Mouse (Mus musculus): ENCODE measurements at regions not wholly inside any gene's neighbourhood (a gene's known extent, or its start where the extent isn't known, plus 50 kb on each side); places are given as distances from the start of the nearest gene placed in this dataset.
A peak's percentile ranks its signal among the peaks of the same experiment; 100 is the strongest.
"Not testable (repeated sequence)": the region's sequence is repeated elsewhere in the genome, so short reads cannot be mapped to it uniquely, and the experiment has no call there.

DNA sequence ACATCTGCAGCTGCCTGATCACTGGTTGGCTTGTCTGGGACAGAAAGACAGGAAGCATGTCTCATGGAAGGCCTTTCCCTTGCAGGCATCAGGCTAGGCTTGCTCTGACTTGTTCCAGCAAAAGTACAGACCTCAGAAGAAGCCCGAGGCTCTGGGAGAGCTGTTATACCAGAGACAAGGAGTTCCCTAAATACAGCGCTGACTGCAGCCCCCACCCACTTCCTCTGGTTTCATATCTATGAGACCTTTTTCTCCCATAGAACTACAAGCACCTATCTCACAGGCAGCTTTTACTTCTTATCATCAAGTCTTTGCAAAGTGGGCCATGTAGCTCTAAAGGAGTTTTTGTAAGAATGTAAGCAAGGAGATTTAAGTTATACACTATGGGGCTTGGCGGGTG is 312.2 kb upstream of the Vmn1r3 start:
- not testable (repeated sequence) for DNase-seq (ENCODE audit: low spot score in 2 of 2)

DNA sequence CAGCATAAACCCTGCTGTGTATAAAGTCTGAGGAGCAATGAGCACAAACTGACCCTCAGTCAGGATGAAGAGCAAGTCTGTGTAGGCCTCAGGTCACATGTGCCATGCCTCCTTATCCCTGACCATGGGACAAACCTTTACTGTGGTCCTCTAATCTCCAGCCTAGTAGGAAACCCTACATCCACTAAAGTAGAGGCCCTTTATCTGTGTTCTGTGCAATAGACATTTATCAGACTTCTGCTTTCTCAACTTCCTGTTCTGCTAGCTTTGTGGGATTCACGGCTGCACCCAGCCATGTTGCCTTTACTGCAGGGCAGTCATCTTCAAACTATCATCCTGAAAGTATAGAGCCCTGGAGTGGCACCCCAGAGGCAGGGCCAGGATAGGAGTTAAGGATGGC is 310.8 kb upstream of the Vmn1r3 start:
- not testable (repeated sequence) for DNase-seq (ENCODE audit: low spot score in 2 of 2)

DNA sequence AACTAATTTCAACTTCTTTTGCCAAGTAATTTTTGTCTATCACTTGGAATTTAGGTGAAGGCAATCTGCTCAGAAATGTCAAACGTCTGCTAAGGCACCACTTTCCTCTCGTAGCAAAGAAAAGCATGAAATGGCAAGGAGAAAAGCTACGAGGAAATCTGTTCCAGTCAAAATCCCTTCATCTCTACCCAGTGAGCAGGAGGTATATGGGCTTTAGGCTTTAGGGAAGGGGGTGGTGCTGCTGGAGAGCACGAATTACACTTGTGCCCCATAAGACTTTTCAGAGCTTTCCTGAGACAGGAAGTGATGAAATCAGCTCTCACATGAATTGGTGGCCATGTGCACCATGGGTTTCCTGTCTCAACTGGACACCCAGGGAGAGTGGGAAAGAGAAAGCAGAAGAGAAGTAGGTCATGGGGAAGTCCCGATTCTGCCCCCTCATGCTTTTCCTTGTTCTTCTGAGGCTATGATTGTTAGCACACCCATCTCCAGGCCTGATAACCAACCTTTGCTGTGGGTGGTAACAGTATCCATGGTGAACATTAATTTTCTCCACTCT is 309.0 kb upstream of the Vmn1r3 start:
- not testable (repeated sequence) for DNase-seq (ENCODE audit: low spot score in 2 of 2)

DNA sequence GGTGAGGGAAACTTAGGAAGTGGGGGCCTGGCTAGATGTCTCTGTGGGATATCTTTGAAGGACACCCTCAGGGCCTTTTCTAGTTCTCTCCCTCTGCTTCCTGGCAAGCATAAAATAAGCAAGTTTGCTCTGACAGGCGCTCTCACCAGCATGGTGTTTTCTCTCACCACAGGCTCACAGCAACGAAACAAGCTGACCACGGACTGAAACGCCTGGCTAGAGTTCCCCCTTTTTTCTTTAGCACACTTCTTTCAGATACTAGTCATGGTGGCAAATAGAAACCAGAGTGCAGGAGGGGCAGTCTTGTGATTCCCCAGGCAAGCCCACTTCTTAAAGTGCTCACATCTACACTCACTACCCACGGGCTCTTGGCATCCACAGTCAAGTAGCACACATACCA is 305.7 kb upstream of the Vmn1r3 start:
- DNase-seq (ENCODE audit: low spot score in 2 of 2) = not testable (repeated sequence)

DNA sequence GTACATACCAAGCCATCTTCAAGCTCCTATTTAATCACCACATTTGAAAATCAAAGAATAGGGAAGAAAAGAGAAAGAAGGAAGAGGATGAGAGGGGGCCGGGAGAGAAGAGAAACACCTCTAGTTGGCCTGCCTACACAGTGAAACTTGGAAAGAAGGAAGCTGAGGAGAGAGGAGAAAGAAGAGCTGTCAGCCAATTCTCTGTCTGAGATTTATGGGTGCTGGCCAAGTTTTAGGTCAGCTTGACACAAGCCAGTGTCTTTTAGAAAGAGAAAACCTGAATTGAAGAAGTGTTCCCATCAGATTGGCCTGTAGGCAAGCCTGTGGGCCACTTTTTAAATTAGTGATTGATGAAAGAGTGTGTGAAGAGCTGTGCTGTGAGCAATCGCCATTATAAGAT is 296.9 kb upstream of the Vmn1r3 start:
- DNase-seq (ENCODE audit: low spot score in 2 of 2) = no peak

DNA sequence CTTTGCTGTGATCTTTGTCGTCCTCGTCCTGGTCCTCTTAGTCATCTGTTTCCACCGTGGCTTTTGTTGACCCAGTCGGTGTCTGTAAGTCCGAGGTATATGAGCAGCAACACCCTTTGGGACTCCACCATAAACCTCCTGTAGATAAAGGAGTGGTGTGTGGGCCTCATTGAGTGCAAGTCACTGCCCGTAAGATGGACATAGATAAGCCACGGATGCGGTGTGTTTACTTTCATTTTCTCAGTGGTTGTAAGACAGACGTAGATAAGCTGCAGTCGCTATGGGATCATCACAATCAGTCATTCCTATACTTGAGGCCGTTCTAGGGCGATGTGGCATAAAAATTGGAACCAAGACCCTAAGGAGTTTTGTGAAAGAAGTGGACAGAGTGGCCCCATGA is 271.6 kb upstream of the Vmn1r3 start:
- no peak for DNase-seq (ENCODE audit: low spot score in 2 of 2)

DNA sequence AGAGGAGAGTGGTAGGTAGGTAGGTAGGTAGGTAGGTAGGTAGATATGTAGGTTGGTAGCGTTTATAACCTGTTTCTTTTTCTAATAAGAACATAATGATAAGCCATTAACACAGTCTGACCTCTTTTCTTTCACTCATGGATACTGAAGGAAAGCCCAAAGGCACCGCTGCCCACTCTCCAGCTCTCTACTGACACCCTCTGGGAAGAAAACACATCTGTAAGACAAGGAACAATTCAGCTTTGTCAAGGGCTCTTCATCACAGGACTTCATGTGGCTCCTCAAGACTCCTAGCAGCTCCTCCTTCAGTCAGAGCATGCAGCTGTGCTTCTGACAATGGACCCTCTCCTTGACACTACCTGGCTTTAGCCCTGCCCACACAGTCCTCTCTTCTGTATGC is 252.2 kb upstream of the Vmn1r3 start:
- not testable (repeated sequence) for DNase-seq (ENCODE audit: low spot score in 2 of 2)

DNA sequence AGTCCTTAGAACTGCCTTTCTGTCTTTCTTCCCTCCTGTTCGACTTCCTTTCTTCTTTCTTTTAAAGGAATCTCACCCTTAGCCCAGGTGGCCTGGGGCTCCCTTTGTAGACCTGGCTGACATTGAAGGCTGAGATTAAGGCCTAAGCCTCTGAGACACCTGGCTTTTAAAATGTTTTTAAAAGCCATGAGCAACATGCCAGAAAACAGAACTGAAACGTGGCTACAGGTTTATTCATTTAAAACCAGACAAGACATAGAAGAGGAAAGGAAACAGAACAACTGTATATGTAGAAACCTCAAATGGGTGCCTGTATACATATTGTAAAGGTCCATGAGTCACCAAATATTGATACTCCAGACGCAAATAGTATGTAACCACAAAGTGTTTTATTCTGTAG is 242.8 kb upstream of the Vmn1r3 start:
- DNase-seq (ENCODE audit: low spot score in 2 of 2) = no peak

DNA sequence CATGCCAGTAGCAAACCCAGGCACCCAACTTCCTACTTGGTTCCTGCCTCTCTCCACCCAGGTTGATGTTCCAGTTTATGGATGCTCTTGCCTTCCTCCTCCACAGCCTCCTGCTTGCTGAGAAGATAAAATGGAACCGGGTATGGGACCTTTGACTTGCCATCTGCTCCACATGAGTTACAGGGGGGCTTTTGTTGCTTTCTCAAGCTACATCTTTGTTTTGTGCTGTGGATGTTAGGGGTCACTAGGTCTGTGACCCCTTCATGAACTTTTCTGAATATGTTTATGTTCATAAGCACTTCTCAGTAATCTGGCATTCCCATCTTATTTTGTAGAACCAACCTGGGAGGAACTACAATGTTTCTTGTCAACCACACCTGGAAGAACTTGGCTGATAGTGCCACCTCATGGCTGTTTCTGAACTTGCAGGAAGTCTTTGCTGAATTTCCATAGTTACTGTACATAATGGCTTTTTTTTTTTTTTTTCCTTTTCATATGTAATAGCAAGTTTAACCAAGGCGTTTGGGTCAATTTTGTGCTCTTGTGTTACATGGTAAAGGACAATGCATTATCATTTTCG is 234.9 kb upstream of the Vmn1r3 start:
- peak; percentile 3 to 38 for DNase-seq (ENCODE audit: low spot score in 2 of 2)

DNA sequence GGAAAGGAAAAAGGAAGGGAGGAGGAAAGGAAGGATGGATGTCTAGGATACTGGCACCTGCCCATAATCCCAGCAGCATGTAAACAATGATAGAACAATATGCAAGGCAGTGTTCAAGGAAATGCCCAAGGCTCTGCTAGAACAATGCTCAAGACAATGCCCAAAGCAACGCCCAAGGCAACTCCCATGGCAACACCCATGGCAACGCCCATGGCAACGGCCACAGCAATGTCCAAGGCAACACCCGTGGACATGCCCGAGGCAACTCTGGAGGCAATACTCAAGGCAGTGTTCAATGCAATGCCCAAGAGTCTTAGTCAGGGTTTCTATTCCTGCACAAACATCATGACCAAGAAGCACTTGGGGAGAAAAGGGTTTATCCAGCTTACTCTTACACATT is 231.5 kb upstream of the Vmn1r3 start:
- no peak for DNase-seq (ENCODE audit: low spot score in 2 of 2)

DNA sequence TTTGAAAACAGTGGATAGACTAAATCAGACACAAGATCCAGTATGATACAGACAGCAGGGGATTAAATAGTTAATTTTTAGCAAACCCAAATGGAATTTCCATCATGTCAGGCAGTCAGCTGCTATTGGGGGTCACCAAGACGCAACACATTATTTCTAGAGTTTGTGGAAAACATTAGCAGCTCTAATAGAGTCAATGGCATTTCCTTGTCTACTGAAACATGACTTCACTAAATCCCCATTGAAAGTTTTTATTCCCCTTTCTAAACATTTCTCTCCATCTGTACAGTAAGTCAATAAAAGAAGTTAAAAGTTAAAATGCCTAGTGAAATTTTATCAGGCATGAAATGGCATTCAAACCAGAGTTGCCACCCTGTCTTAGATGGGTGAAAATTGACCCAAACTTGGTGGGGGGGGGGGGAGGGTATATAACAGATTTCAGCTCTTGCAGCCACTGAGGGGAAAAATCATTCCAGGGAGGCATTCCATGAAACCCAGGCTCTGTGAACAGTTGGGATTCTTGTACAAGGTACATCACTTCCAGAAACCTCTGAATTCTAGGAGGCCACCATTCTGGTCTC is 229.4 kb upstream of the Vmn1r3 start:
- DNase-seq (ENCODE audit: low spot score in 2 of 2) = not testable (repeated sequence)

DNA sequence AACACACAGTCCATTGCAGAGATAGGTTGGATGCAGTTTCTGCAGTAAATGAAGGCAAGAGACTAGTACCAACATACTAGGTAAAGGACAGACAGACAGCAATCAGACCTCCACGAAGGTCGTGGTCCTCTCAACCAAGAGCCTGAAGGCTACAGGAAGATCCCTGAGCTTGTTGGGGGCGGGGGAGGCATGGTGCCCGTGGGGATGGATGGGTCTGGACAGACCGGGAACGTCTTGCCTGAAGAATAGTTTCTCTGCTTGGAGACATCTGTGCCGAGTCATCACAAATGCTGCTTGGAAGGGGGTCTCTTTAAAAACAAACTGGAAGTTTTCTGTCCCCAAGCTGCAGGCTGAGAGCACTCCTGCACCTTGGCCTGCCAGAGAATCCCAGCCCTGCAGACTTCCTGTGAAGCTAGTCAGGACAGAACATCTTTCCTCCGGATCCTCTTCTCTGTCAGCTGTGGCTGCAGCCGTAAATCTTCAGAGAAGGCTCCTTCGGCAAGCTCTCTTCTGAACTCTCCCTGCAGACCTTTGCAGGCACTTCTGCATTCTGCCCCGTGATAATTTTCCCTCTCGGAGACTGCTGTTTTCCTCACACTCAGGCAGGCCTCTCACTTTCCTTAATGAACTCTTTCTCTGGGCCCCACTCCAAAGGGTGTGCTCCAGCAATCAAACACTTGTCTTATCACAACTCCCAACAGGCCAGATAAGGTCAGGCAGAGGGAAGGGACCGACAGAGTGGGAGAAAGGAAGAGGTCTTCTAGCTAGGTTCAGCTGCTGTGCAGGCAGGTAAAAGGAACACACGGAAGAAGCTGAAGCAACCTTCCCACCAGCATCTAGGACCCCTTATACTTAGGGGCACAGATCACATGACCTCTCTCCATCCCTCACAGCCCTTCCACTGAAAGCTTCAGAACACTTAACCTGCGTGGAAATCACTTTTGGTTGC is 228.6 kb upstream of the Vmn1r3 start:
- DNase-seq (ENCODE audit: low spot score in 2 of 2) = no peak

DNA sequence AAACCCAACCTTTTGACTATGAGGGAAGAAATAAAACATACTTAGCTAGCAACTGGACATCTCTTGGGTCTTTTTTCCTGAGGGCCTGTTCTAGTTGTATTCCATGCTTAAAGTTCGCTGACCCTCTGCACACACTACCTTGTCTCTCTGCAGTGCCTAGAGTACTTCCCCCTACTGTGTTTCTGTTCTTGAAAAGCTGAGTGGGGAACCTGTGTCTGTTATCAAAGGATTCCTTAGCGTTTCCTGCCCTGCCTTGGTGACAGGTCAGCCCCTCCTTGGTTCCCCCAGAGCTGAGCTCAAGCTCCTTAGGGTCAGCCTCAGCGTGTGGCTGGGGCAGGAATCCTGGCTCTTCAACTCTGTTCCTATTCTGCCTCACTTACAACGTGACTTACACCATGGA is 227.2 kb upstream of the Vmn1r3 start:
- not testable (repeated sequence) for DNase-seq (ENCODE audit: low spot score in 2 of 2)

DNA sequence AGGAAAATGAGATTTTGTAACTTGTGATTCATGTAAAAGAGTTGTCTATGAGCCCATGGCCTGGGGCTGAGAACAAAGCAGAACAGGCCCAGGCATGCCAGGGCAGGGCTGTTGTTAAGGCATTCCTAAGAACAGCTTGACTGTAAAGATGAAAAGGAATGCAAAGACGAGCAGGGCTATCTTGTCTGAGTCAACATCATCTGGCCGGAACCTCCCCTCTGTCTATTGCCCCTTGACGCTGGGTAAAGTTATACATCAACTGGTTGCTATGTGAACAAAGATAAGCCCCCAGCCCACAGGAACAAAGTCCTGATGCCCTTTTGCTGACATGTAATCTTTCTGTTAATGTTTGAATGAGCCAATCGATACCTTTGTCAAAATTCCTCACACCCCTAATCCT is 217.7 kb upstream of the Vmn1r3 start:
- not testable (repeated sequence) for DNase-seq (ENCODE audit: low spot score in 2 of 2)

DNA sequence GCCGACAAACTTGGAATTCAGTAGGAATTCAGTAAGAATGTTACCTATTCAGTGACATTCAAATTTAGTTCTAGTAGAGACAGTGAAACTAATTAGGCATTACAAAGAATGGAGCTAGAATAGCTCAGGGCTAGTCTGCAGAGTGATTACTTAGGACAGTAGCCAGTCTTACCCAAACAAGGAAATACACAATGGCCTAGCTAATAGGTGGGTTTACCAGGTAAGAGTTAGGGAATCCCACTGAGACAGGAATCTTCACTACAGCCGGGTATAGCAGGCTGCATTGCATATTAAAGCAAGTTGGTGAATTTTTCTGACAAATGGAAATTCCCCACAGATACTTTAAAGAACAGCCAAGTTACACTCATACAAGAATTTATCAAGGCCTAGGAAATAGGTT is 216.6 kb upstream of the Vmn1r3 start:
- DNase-seq (ENCODE audit: low spot score in 2 of 2) = not testable (repeated sequence)

DNA sequence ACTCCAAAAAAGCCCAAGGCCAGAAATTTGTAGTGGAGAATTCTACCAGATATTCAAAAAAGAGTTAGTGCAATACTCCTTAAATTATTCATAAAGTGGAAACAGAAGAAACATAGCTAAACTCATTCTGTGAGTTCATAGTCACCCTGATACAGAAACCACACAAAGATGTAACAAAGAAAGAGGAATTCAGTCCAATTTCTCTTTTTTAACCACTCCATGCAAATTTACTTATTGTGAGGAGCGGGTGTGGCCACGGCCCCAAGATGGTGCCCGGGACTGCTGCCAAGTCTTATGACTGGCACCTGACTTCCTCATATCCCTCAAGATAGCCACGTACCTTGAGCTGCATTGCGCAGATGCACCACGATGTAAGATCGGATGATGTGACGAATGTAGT is 206.4 kb upstream of the Vmn1r3 start:
- DNase-seq (ENCODE audit: low spot score in 2 of 2) = not testable (repeated sequence)

DNA sequence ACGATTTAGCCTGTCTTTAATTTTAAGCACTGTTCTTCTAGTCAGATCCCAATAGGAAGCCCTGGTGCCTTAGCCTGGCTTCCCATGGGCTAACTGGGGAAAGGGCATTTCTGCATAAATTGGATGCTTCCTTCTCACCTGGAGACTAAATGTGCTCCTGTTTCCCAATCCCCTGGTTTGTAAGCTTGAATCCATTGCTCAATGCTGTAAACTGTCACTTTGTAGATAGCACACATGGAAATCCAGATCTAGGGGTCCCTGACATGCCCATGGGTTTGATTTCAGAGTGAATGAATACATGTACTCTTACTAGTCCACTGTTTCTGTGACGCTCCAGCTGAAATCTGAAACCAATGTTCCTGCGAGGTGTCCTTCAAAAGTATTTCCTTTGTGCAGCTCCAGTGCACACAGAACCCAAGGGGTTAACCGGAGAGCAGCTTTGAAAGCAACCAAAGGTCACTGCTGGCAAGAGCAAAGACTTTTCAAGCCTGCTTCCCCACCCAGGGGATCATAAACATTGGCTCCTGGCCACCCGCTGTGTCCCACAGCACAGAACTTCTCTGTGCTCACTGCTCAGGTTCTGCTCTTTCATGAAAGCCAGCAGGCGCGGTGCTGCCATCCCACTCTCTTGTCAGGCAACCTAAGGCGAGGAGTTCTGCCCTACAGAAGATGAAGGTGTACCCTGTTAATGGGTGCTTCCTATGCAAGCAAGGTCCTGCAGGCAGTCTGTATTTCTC is 188.0 kb upstream of the Vmn1r3 start:
- not testable (repeated sequence) for DNase-seq (ENCODE audit: low spot score in 2 of 2)

DNA sequence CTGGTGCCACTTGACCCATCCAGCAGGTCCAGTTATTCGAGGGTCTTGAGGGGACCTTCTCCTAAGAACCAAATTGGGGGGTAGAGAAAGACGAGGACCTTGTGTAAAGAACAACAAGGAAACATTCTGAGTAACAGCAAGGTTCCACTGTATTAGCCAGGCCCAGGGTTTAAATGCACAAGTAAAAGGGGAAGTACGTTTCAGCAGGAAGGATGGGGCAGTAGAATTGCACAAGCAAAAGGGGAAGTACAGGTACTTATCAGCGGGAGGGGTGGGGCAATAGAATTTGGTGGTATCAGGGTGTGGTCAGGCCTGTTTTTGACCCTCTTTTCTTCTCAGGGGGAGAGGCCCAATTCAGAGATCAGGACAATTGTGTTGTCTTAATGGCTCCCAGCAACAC is 182.9 kb upstream of the Vmn1r3 start:
- not testable (repeated sequence) for DNase-seq (ENCODE audit: low spot score in 2 of 2)

DNA sequence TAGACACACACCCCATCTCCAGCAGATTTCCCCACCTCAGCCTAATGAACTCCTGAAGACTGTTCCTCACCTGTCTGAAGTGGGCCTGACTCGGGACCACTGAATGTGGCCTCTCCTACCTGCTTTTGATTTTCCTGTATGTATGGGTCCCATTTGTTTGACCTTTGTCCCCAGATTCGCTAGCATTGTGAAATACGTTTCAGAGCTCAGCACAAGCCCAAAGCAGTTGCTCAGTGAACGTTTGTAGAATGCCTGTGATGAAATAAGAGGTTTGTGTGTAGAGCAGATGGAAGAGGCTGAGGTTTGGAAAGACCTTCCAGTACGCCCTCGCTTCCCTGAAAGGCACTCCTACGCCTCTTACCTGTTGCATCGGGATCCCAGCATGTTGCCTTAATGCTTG is 158.3 kb upstream of the Vmn1r3 start:
- DNase-seq (ENCODE audit: low spot score in 2 of 2) = not testable (repeated sequence)

DNA sequence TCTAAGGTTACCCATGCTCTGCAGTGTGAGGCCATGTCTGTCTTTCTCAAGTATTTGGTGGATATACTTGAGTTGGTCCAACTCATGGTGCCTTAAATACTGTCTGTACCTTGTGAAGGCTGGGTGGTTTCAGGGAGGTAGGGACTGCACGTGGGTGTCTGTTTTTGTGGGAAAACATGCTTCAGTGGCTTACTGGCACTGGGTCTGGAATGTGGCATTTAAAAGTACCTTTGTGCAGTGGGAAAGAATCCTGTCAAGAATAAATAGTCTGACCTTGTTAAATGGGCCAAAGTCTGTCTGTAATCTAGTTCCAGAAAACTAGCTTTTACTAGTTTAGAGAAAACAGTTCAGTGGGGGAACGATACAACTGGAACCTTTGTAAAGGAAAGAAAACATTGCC is 157.5 kb upstream of the Vmn1r3 start:
- DNase-seq (ENCODE audit: low spot score in 2 of 2) = not testable (repeated sequence)

DNA sequence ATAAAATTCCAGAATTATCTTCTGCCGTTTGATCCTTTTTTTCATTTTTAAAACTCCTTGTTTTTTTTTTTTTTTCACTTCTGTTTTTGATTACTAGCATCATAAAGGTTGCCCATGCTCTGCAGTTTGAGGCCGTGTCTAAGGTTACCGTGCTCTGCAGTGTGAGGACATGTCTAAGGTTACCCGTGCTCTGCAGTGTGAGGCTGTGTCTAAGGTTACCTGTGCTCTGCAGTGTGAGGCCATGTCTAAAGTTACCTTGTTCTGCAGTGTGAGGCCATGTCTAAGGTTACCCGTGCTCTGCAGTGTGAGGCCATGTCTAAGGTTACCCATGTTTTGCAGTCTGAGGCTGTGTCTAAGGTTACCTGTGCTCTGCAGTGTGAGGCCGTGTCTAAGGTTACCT is 157.0 kb upstream of the Vmn1r3 start:
- DNase-seq (ENCODE audit: low spot score in 2 of 2) = not testable (repeated sequence)

Measured in frontal cortex, postnatal 36 days (tissue).